Mouse (Mus musculus): ENCODE results near the gene Cabp4.

GRCm38 (mm10) chr19:4090446-4090845 lies 53.4 kb downstream of the Cabp4 start:
- TF ChIP-seq CTCF (conservative IDR thresholded peaks at IDR 0.05; ENCODE audit: low read length) (no peak), NANOG (IDR thresholded peaks at IDR 0.05; ENCODE audit: borderline replicate concordance, low read length) (no peak), POU5F1 (IDR thresholded peaks at IDR 0.05; ENCODE audit: borderline replicate concordance, low read length) (no peak)

Data from E14TG2a.4 (cell line).